Mouse (Mus musculus): ENCODE data around the gene Selplg. TPM values are rescaled to one million over a fixed set of nuclear protein-coding genes. Genes with fewer than 3 reads are reported as not detected.

The Selplg gene
- polyA plus RNA-seq (2012; ENCODE audit: low replicate concordance), result 595 and 1,736 TPM in 2 replicates

DNA sequence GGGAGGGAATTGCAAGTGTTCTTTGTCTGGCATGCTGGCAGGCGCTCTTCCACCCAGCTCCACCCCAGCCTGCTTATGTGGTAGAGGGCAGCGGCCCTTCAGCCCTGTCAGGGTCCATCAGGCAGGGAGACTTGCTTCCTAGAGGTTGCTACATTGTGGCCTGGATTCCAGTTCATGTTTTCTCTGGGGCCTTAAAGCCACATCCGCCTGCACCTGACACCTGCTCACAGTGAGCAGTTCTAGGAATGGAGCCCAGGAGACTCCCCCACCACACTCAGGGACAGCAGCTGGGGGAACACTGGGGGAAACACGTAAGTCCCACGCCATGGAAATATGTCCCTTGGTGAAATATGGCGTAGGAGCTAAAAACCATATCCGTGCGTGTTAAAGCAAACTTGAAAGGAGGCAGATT, at the start of gene Selplg:
TSS of gene Selplg (minus strand) at position 155 of the 412 bp plus-strand sequence.

DNA sequence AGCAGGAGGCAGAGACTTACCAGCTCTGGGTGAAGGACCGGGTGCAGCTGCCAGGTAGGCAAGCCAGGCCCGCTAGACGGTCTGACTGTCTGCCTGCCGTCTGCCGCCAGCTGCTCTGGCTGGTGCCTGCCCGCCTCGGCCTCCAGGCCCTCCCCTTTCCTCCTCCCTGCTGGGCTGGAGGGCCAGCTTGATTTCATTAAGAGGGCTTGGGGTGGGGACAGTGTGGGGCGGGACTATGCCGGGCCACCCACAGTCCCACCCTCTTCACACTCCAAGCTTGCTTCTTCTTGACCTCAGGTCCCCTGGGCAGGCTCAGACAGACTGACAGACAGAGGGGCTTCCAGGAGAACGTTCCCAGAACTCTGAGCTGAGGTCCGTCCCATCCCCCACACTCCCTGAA, 32.2 kb downstream of the Selplg start, which contains the start of gene Tmem119:
TSS of gene Tmem119 (minus strand) at position 237 of the 400 bp plus-strand sequence.

DNA sequence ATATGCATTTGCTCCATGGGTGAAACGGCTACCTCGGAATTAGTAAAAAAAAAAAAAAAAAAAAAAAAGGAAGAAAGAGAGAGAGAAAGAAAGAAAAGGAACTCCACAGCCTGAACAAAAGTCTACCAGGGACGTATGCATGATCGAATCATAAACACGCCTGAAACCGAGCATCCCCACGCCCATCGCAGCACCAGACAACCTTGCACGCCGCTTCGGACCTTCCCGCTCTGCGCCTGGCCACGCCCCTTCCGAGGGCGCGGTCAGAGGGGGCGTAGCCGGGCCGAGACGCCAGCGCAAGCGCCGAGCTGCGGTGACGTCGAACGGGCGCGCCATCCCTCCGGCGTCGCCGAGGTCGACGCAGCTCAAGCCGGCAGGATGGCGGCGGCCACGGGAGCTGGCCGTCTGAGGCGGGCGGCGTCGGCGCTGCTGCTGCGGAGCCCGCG, 60.0 kb downstream of the Selplg start, which contains the start of the genes Sart3 and Iscu:
TSS of gene Sart3 (minus strand) at position 61 of the 446 bp plus-strand sequence.
TSS of gene Iscu (plus strand) at position 299 of the 446 bp plus-strand sequence.

Other genes with a start within 250 kb of the Selplg start
- gene Cmklr1, start 182.2 kb downstream of the Selplg start, polyA plus RNA-seq (2012; ENCODE audit: low replicate concordance), result 1.9 and 5.8 TPM in 2 replicates
- gene 1700069L16Rik, start 107.9 kb downstream of the Selplg start, polyA plus RNA-seq (2012; ENCODE audit: low replicate concordance), result not detected in 2 replicates
- 6.5 and 7.2 TPM in 2 replicates for gene Ficd, start 96.8 kb downstream of the Selplg start, polyA plus RNA-seq (2012; ENCODE audit: low replicate concordance)
- gene Sart3, start 60.1 kb downstream of the Selplg start, polyA plus RNA-seq (2012; ENCODE audit: low replicate concordance), result 29.0 and 31.3 TPM in 2 replicates
- 62.2 and 84.8 TPM in 2 replicates for gene Iscu, start 59.9 kb downstream of the Selplg start, polyA plus RNA-seq (2012; ENCODE audit: low replicate concordance)
- 0.34 and 0.41 TPM in 2 replicates for gene Tmem119, start 32.1 kb downstream of the Selplg start, polyA plus RNA-seq (2012; ENCODE audit: low replicate concordance)
- 33.7 and 39.1 TPM in 2 replicates for gene Coro1c, start 76.1 kb upstream of the Selplg start, polyA plus RNA-seq (2012; ENCODE audit: low replicate concordance)
- gene Ssh1, start 161.2 kb upstream of the Selplg start, polyA plus RNA-seq (2012; ENCODE audit: low replicate concordance), result 59.4 and 81.1 TPM in 2 replicates
- 0.34 and 1.1 TPM in 2 replicates for gene Dao, start 171.1 kb upstream of the Selplg start, polyA plus RNA-seq (2012; ENCODE audit: low replicate concordance)
- 10.3 and 11.3 TPM in 2 replicates for gene Usp30, start 232.8 kb upstream of the Selplg start, polyA plus RNA-seq (2012; ENCODE audit: low replicate concordance)